Mouse (Mus musculus): ENCODE measurements around the gene Rasa3. TPM values are rescaled to one million over a fixed set of nuclear protein-coding genes. Genes with fewer than 3 reads are reported as not detected.

Gene Rasa3
- polyA plus RNA-seq, 1 experiment from 2014 or later: 37.4 TPM

DNA sequence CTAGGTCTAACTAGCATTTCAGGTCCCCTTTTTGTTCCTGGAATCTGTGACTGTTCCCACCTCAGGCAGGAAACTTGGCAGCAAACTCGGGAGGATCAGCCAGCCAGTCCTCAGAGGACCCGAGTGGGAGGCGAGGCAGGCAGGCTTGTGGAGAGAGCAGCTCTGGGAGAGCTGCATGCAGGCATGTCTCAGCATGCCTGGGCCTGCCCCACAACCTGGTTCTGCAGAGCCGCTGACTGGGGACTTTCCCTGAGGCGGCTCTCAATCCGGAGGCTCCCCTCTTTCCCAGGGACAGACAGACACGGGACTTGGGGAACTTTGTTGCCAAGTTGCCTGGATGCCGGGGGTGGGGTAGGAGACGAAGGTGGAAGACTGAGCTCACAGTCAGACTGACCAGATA lies 128.6 kb downstream of the Rasa3 start:
- WGBS: 28% methylated on average over 9 of the region's 9 CpGs
- Histone ChIP-seq H3K9me3 (replicated peaks) (no peaks in the 10 kb centered on the region), H3K9ac (no peak overlapping the region), H3K27ac (replicated peaks) (peak overlapping the region; percentile 73), H3K4me2 (replicated peaks) (0 out of 2 replicates have a peak overlapping the region, but pooled peaks have one; percentile 22), H3K36me3 (no peaks in the 10 kb centered on the region), H3K4me3 (replicated peaks) (no peak overlapping the region), H3K27me3 (no peaks in the 10 kb centered on the region), H3K4me1 (peaks cover 16% of the 10 kb centered on the region; the same call in 1 of the 2 replicates)
- ATAC-seq (ENCODE audit: insufficient number of reproducible peaks, low FRiP score, low TSS enrichment, low read depth): peak; percentile 70

DNA sequence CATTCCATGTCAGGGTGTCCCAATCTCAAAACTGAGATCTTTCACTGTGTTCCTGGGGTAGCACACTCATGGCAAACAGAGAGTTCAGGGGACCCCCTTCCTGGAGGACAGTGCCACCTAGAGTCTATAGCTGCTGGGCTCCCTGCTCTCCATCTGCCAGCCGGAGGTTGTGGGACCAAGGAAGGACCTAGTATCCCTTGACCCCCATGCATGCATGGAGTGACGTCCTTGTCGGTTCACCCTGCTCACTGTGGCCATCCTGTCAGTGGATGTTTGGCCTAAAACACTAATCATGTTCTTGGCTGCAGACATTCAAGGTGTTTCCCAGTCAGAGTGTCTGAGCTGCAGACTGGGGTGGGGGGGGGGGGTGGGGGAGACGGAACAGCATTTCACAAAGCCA lies 129.2 kb downstream of the Rasa3 start:
- 39% methylated on average over 4 of the region's 4 CpGs for WGBS
- Histone ChIP-seq H3K4me3 (replicated peaks) (no peak overlapping the region), H3K4me1 (peaks cover 16% of the 10 kb centered on the region; the same call in 1 of the 2 replicates), H3K27ac (replicated peaks) (peak overlapping the region; percentile 73; the same call in 1 of the 2 replicates), H3K9me3 (replicated peaks) (no peaks in the 10 kb centered on the region), H3K4me2 (replicated peaks) (no peak overlapping the region), H3K27me3 (no peaks in the 10 kb centered on the region), H3K36me3 (no peaks in the 10 kb centered on the region), H3K9ac (no peak overlapping the region)
- ATAC-seq (ENCODE audit: insufficient number of reproducible peaks, low FRiP score, low TSS enrichment, low read depth): peak; percentile 5; the same call in 1 of the 2 replicates

- no peaks in the 10 kb centered on the region for H3K27me3 ChIP-seq
- no peak overlapping the region for H3K9ac ChIP-seq
- no peaks in the 10 kb centered on the region for H3K36me3 ChIP-seq
- whole genome bisulfite sequencing: 89% methylated on average over 4 of the region's 4 CpGs
- H3K4me1 ChIP-seq: peaks cover 15% of the 10 kb centered on the region; the same call in 1 of the 2 replicates
- no peak overlapping the region for H3K27ac ChIP-seq (replicated peaks)
- no peaks in the 10 kb centered on the region for H3K9me3 ChIP-seq (replicated peaks)
- no peak for ATAC-seq (ENCODE audit: insufficient number of reproducible peaks, low FRiP score, low TSS enrichment, low read depth)
- no peak overlapping the region for H3K4me3 ChIP-seq (replicated peaks)
- H3K4me2 ChIP-seq (replicated peaks): no peak overlapping the region
Observed at GRCm38 (mm10) chr8:13546421-13546820, 131.0 kb downstream of the Rasa3 start.

GRCm38 (mm10) chr8:13541526-13541925 lies 135.9 kb downstream of the Rasa3 start:
- Histone ChIP-seq H3K4me1 (no peaks in the 10 kb centered on the region), H3K4me3 (replicated peaks) (no peak overlapping the region), H3K27me3 (no peaks in the 10 kb centered on the region), H3K36me3 (no peaks in the 10 kb centered on the region), H3K9me3 (replicated peaks) (no peaks in the 10 kb centered on the region), H3K4me2 (replicated peaks) (no peak overlapping the region), H3K9ac (no peak overlapping the region), H3K27ac (replicated peaks) (no peak overlapping the region)
- 63% methylated on average over 5 of the region's 5 CpGs for WGBS
- no peak for ATAC-seq (ENCODE audit: insufficient number of reproducible peaks, low FRiP score, low TSS enrichment, low read depth)

- H3K4me1 ChIP-seq: no peaks in the 10 kb centered on the region
- no peak overlapping the region for H3K4me3 ChIP-seq (replicated peaks)
- 81% methylated on average over 5 of the region's 5 CpGs for WGBS
- no peaks in the 10 kb centered on the region for H3K9me3 ChIP-seq (replicated peaks)
- H3K27me3 ChIP-seq: no peaks in the 10 kb centered on the region
- ATAC-seq (ENCODE audit: insufficient number of reproducible peaks, low FRiP score, low TSS enrichment, low read depth): no peak
- H3K36me3 ChIP-seq: no peaks in the 10 kb centered on the region
- H3K4me2 ChIP-seq (replicated peaks): no peak overlapping the region
- no peak overlapping the region for H3K9ac ChIP-seq
- no peak overlapping the region for H3K27ac ChIP-seq (replicated peaks)
Observed at GRCm38 (mm10) chr8:13540122-13540521, 137.3 kb downstream of the Rasa3 start.

- Histone ChIP-seq H3K36me3 (no peaks in the 10 kb centered on the region), H3K4me1 (no peaks in the 10 kb centered on the region), H3K27me3 (no peaks in the 10 kb centered on the region), H3K27ac (replicated peaks) (no peak overlapping the region), H3K4me2 (replicated peaks) (no peak overlapping the region), H3K9me3 (replicated peaks) (no peaks in the 10 kb centered on the region), H3K9ac (no peak overlapping the region), H3K4me3 (replicated peaks) (no peak overlapping the region)
- peak; percentile 39; the same call in 1 of the 2 replicates for ATAC-seq (ENCODE audit: insufficient number of reproducible peaks, low FRiP score, low TSS enrichment, low read depth)
- 60% methylated on average over 6 of the region's 6 CpGs for WGBS
Observed at GRCm38 (mm10) chr8:13538821-13539220, 138.6 kb downstream of the Rasa3 start.

DNA sequence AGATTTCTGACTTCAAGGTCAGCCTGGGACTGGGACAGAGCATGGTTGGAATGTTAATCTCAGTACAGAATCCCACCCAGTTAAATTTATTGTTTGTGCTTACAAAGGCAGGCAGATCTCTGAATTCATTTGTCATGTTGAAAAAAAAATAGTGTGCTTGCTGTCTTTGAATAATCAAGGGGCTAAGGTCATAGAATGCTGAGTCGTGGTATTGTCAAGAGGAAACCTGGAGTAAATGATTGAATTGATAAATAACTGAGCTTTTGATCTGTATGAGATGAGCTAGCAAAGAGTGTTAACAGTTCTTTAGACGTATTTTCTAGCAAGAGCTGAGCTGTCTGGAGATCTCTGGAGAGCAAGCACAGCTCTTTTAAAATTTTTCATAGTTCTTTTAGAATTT lies 140.3 kb downstream of the Rasa3 start:
- H3K4me3 ChIP-seq (replicated peaks): no peak overlapping the region
- H3K9me3 ChIP-seq (replicated peaks): no peaks in the 10 kb centered on the region
- peaks cover 3% of the 10 kb centered on the region; the same call in 1 of the 2 replicates for H3K4me1 ChIP-seq
- H3K4me2 ChIP-seq (replicated peaks): no peak overlapping the region
- H3K36me3 ChIP-seq: no peaks in the 10 kb centered on the region
- no peak overlapping the region for H3K27ac ChIP-seq (replicated peaks)
- H3K27me3 ChIP-seq: no peaks in the 10 kb centered on the region
- WGBS: 63% methylated on average over 2 of the region's 2 CpGs
- ATAC-seq (ENCODE audit: insufficient number of reproducible peaks, low FRiP score, low TSS enrichment, low read depth): no peak
- H3K9ac ChIP-seq: no peak overlapping the region

DNA sequence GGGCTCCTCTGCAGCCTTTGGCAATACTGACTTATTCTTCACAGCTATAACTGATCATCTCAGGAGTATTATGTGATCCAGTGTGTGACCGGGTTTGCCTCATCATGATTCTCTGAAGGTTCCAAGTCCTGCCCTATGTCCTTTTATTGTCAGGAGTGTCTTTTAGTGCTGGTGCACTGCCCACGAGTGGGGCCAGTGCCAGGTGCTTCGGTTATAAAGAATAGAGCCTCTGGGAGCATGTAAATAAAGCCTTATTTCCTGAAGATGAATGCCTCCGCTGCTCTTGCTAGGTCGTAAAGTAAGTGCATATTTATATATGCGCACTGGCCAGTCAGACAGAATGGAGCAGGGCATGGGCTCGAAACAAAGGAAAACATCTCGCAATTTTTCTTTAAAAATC lies 144.3 kb downstream of the Rasa3 start:
- Histone ChIP-seq H3K9me3 (replicated peaks) (no peaks in the 10 kb centered on the region), H3K9ac (no peak overlapping the region), H3K27ac (replicated peaks) (no peak overlapping the region), H3K4me2 (replicated peaks) (no peak overlapping the region), H3K36me3 (no peaks in the 10 kb centered on the region), H3K27me3 (no peaks in the 10 kb centered on the region), H3K4me3 (replicated peaks) (no peak overlapping the region), H3K4me1 (peaks cover 32% of the 10 kb centered on the region)
- no peak for ATAC-seq (ENCODE audit: insufficient number of reproducible peaks, low FRiP score, low TSS enrichment, low read depth)
- WGBS: 82% methylated on average over 8 of the region's 8 CpGs

DNA sequence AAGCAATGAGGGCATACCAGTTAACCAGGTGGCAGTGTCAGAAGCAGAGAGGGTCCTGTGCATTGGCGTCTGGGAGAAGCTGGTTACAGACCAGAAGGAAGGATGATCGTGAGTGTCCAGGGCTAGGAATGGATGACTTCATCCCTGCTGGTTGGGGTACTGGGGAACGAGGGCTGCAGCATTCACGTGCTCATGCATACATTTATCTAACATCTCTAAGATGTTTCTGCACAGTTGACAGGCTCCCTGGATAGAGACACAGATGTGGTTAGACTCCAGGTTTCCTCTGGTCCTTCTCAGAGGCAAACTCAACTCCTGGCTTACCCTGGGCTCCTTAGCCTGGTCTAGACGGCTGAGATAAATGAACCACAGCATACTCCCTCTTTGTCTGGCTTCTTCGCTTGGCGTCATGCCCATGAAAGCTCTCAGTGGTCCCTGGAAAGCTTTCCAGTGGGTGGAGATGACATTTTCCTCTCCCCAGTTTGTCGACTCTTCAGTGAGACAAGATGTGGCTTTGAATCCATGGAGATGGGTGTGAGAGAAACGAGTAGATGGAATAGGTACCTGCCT lies 145.7 kb downstream of the Rasa3 start:
- H3K4me1 ChIP-seq: peaks cover 32% of the 10 kb centered on the region
- no peaks in the 10 kb centered on the region for H3K9me3 ChIP-seq (replicated peaks)
- no peaks in the 10 kb centered on the region for H3K36me3 ChIP-seq
- ATAC-seq (ENCODE audit: insufficient number of reproducible peaks, low FRiP score, low TSS enrichment, low read depth): no peak
- no peak overlapping the region for H3K4me2 ChIP-seq (replicated peaks)
- peak overlapping the region; percentile 19; the same call in 1 of the 2 replicates for H3K27ac ChIP-seq (replicated peaks)
- H3K9ac ChIP-seq: no peak overlapping the region
- 57% methylated on average over 9 of the region's 9 CpGs for WGBS
- no peaks in the 10 kb centered on the region for H3K27me3 ChIP-seq
- no peak overlapping the region for H3K4me3 ChIP-seq (replicated peaks)

DNA sequence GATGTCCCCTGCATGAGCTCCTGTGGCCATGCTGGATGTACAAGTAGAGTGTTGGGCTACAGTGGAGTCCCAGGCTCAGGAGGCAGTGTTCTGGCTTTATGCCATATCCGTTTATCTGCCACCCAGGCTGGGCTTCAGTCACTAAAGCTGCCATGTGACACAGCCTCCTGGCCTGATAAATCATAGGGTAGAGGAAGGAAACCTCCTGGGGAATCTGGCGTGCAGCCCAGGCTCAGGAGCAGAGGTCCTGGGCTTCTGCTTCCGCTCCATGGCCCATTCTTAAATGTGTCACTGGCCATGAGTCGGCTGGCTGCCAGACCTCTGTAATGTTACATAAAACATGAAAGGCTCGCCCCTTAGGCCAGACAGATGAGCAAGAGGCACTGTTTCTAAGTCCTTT lies 146.5 kb downstream of the Rasa3 start:
- H3K9me3 ChIP-seq (replicated peaks): no peaks in the 10 kb centered on the region
- ATAC-seq (ENCODE audit: insufficient number of reproducible peaks, low FRiP score, low TSS enrichment, low read depth): peak; percentile 62
- H3K27ac ChIP-seq (replicated peaks): peak overlapping the region; percentile 58; the same call in 1 of the 2 replicates
- H3K36me3 ChIP-seq: no peaks in the 10 kb centered on the region
- H3K4me2 ChIP-seq (replicated peaks): no peak overlapping the region
- H3K4me1 ChIP-seq: peaks cover 32% of the 10 kb centered on the region
- H3K27me3 ChIP-seq: no peaks in the 10 kb centered on the region
- no peak overlapping the region for H3K4me3 ChIP-seq (replicated peaks)
- WGBS: 53% methylated on average over 5 of the region's 5 CpGs
- no peak overlapping the region for H3K9ac ChIP-seq

DNA sequence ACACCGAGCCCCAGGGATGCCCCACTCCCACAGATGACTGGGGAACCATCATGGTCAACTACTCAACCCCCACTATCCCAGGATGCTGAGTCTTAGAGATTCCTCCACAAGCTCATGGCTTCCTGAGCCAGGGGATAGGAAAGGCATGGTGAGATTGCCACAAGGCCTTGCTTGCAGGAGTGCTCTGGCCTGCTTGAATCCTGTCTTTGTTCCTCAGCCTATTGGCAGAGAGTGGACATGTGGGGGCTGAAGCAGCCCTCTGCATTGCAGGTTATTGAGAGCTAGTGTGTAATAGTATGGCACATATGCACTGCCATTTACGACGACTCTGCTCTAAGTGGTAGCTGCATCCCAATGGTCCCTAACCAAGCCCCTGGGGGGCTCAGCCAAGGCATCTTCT lies 147.0 kb downstream of the Rasa3 start:
- Histone ChIP-seq H3K4me2 (replicated peaks) (no peak overlapping the region), H3K4me3 (replicated peaks) (no peak overlapping the region), H3K36me3 (no peaks in the 10 kb centered on the region), H3K9me3 (replicated peaks) (no peaks in the 10 kb centered on the region), H3K9ac (no peak overlapping the region), H3K4me1 (peaks cover 32% of the 10 kb centered on the region), H3K27me3 (no peaks in the 10 kb centered on the region), H3K27ac (replicated peaks) (peak overlapping the region; percentile 58; the same call in 1 of the 2 replicates)
- ATAC-seq (ENCODE audit: insufficient number of reproducible peaks, low FRiP score, low TSS enrichment, low read depth): no peak
- 79% methylated on average over 3 of the region's 3 CpGs for WGBS

GRCm38 (mm10) chr8:13529891-13530316 lies 147.5 kb downstream of the Rasa3 start:
- 53% methylated on average over 7 of the region's 7 CpGs for WGBS
- H3K4me2 ChIP-seq (replicated peaks): no peak overlapping the region
- no peaks in the 10 kb centered on the region for H3K36me3 ChIP-seq
- H3K9me3 ChIP-seq (replicated peaks): no peaks in the 10 kb centered on the region
- H3K4me3 ChIP-seq (replicated peaks): no peak overlapping the region
- no peak overlapping the region for H3K9ac ChIP-seq
- peak overlapping the region; percentile 58; the same call in 1 of the 2 replicates for H3K27ac ChIP-seq (replicated peaks)
- ATAC-seq (ENCODE audit: insufficient number of reproducible peaks, low FRiP score, low TSS enrichment, low read depth): peak; percentile 31; the same call in 1 of the 2 replicates
- H3K27me3 ChIP-seq: no peaks in the 10 kb centered on the region
- peaks cover 32% of the 10 kb centered on the region for H3K4me1 ChIP-seq
